24 mouse cellular contexts compared by ENCODE assay signal in genomic region chr8:112049984-112050383, GRCm38 (mm10). TPM values are rescaled to one million over a fixed set of nuclear protein-coding genes. Genes with fewer than 3 reads are reported as not detected.
A peak's percentile ranks its signal among the peaks of the same experiment; 100 is the strongest.
DNase-seq lines count a peak whose midpoint lies in the region; ATAC-seq and TF ChIP-seq lines count a peak whose summit lies in the region.
"Had no signal": no experiment of that assay in that cellular context is flagged by ENCODE, and none has a peak within 500 bp of the region (broad histone marks: within the 10 kb centered on the region; RNA-seq: fewer than 3 reads in every experiment).

No protein-coding gene starts in this region.

- no peak overlapping the region for H3K27ac ChIP-seq in gastrocnemius, adult 2 months
- no peak overlapping the region for H3K27ac ChIP-seq in liver, embryonic 14.5 days
- H3K27ac ChIP-seq: forebrain, embryonic 15.5 days; hindbrain, embryonic 14.5 days; macrophage; midbrain, embryonic 10.5 days; stomach, postnatal 0 days had no signal

- no peak for TF ChIP-seq EP300 in liver, embryonic 14.5 days (IDR thresholded peaks at IDR 0.05; ENCODE audit: low read depth)

- intact Hi-C loops in gastrocnemius, adult 2 months (cut with DNase I), result loop anchor here (5.0 kb wide), 1 partner anchor 922 kb away; no protein-coding TSS in a partner anchor

- peak; percentile 4; the same call in 1 of the 2 replicates for TF ChIP-seq CTCF in gastrocnemius, adult 2 months (IDR thresholded peaks at IDR 0.05)
- TF ChIP-seq CTCF in liver, embryonic 14.5 days (IDR thresholded peaks at IDR 0.05; ENCODE audit: low read depth), result peak; percentile 25; the same call in 1 of the 2 replicates

- ATAC-seq in liver, embryonic 14.5 days (ENCODE audit: insufficient read depth), result no peak
- ATAC-seq: forebrain, embryonic 15.5 days had no signal

- no peaks in the 10 kb centered on the region for H3K36me3 ChIP-seq in liver, embryonic 14.5 days (replicated peaks; ENCODE audit: control insufficient read depth, insufficient read depth, low read depth)
- H3K36me3 ChIP-seq: forebrain, embryonic 15.5 days; heart, embryonic 12.5 days; midbrain, embryonic 10.5 days had no signal

- no peak for DNase-seq in gastrocnemius, adult 2 months
- no peak for DNase-seq in gastrocnemius, adult 8-10 months (ENCODE audit: low spot score in 2 of 2)
- no peak for DNase-seq in liver, embryonic 14.5 days (ENCODE audit: low read depth in 3 of 3, low spot score in 3 of 3)
- DNase-seq in liver, result no peak
- DNase-seq in ES-CJ7 (ENCODE audit: low read depth, low spot score), result peak; percentile 65
- DNase-seq in testis, postnatal 10 days (ENCODE audit: low spot score), result peak; percentile 45
- no peak for DNase-seq in kidney, postnatal 14 days
- DNase-seq: adrenal gland, postnatal 36 days; cerebellum, adult 18-20 months; cerebellum, postnatal 25 days; embryo, embryonic 11 days; kidney, adult 11 months; kidney, postnatal 25 days; lung, adult 18-20 months; thymus, postnatal 25 days had no signal

- H3K4me3 ChIP-seq in gastrocnemius, adult 2 months, result no peak overlapping the region
- no peak overlapping the region for H3K4me3 ChIP-seq in liver, embryonic 14.5 days (ENCODE audit: insufficient read depth in 1 of 2, low read depth in 2 of 2, low read length in 2 of 2)
- H3K4me3 ChIP-seq: forebrain, embryonic 15.5 days; heart, embryonic 12.5 days; midbrain, embryonic 10.5 days had no signal

- no peaks in the 10 kb centered on the region for H3K9me3 ChIP-seq in liver, embryonic 14.5 days (ENCODE audit: control insufficient read depth, low read length)
- H3K9me3 ChIP-seq: forebrain, embryonic 15.5 days; midbrain, embryonic 10.5 days had no signal

- WGBS in liver, embryonic 14.5 days (ENCODE audit: insufficient replicate concordance), result 59% methylated on average over 6 of the region's 6 CpGs

- H3K4me2 ChIP-seq in liver, embryonic 14.5 days (ENCODE audit: low read depth), result no peak overlapping the region
- H3K4me2 ChIP-seq: forebrain, embryonic 15.5 days; heart, embryonic 12.5 days; hindbrain, embryonic 14.5 days had no signal

- no peaks in the 10 kb centered on the region for H3K27me3 ChIP-seq in liver, embryonic 14.5 days (ENCODE audit: control insufficient read depth, insufficient read depth, low read length)
- H3K27me3 ChIP-seq: forebrain, embryonic 15.5 days; heart, embryonic 12.5 days had no signal

- no peaks in the 10 kb centered on the region for H3K4me1 ChIP-seq in liver, embryonic 14.5 days (replicated peaks; ENCODE audit: control insufficient read depth in 2 of 2, insufficient read depth in 2 of 2, low read length in 1 of 2)
- H3K4me1 ChIP-seq: forebrain, embryonic 15.5 days; heart, embryonic 12.5 days; midbrain, embryonic 10.5 days had no signal

- no peak overlapping the region for H3K9ac ChIP-seq in liver, embryonic 14.5 days (replicated peaks)
- H3K9ac ChIP-seq: forebrain, embryonic 15.5 days; heart, embryonic 12.5 days; hindbrain, embryonic 14.5 days had no signal

RNA-seq across cellular contexts. Expression of gene Gm6793, which starts 35.1 kb away (rescaled TPM):
- total RNA-seq in gastrocnemius, adult 2 months (2021), result not detected
- not detected for total RNA-seq in gastrocnemius, adult 8-10 months (2022)
- 0.08 and 0.17 TPM in 2 replicates for polyA plus RNA-seq in liver, embryonic 14.5 days (2012; rRNA removed)
- polyA plus RNA-seq in liver, embryonic 14.5 days (2014; fragmentation: Nextera tagmentation; extraction: Ambion mirVana), result 0.33 TPM in 1 of 2 replicates, not detected in the other
- total RNA-seq: gastrocnemius, adult 18-20 months; heart, postnatal 25 days; monocyte, adult 5-6 weeks had no signal
- polyA plus RNA-seq: macrophage had no signal

RNA-seq across cellular contexts. Expression of gene Terf2ip, which starts 38.8 kb away (rescaled TPM):
- 10 to 100 TPM; 10.1 to 11.0 TPM for total RNA-seq in gastrocnemius, adult 2 months (2021)
- total RNA-seq in gastrocnemius, adult 8-10 months (2022), result 10 to 100 TPM in 1 of 4 experiments, 1 to 10 TPM in 3; 8.6 to 10.6 (median 9.2) TPM
- polyA plus RNA-seq in liver, embryonic 14.5 days (2012; rRNA removed), result 2.9 and 3.9 TPM in 2 replicates
- 3.2 and 3.5 TPM in 2 replicates for polyA plus RNA-seq in liver, embryonic 14.5 days (2014; fragmentation: Nextera tagmentation; extraction: Ambion mirVana)

RNA-seq across cellular contexts. Expression of gene Kars, which starts 38.9 kb away (rescaled TPM):
- 100 to 1,000 TPM; 124 to 125 TPM for total RNA-seq in gastrocnemius, adult 2 months (2021)
- 100 to 1,000 TPM; 128 to 150 (median 134) TPM for total RNA-seq in gastrocnemius, adult 8-10 months (2022)
- polyA plus RNA-seq in liver, embryonic 14.5 days (2012; rRNA removed), result 39.4 and 58.9 TPM in 2 replicates
- polyA plus RNA-seq in liver, embryonic 14.5 days (2014; fragmentation: Nextera tagmentation; extraction: Ambion mirVana), result 93.6 and 105 TPM in 2 replicates

RNA-seq across cellular contexts. Expression of gene Adat1, which starts 57.9 kb away (rescaled TPM):
- 1 to 10 TPM; 2.4 to 2.7 TPM for total RNA-seq in gastrocnemius, adult 2 months (2021)
- total RNA-seq in gastrocnemius, adult 8-10 months (2022), result 1 to 10 TPM; 1.7 to 2.5 (median 2.3) TPM
- 2.8 and 3.4 TPM in 2 replicates for polyA plus RNA-seq in liver, embryonic 14.5 days (2012; rRNA removed)
- 2.4 and 2.5 TPM in 2 replicates for polyA plus RNA-seq in liver, embryonic 14.5 days (2014; fragmentation: Nextera tagmentation; extraction: Ambion mirVana)

Comparison
In these comparisons a context has a peak if more than half of its experiments do, and no peak if none do; other contexts are left out.
1. DNase-seq: peak in ES-CJ7 (single experiment) and testis, postnatal 10 days (single experiment); none in gastrocnemius, adult 2 months (single experiment), gastrocnemius, adult 8-10 months (0 of 2), liver, embryonic 14.5 days (0 of 3), liver (single experiment) and kidney, postnatal 14 days (single experiment).